Mouse (Mus musculus) neutrophil, adult 65 days (primary cell): ENCODE measurements around the gene Dsn1. TPM values are rescaled to one million over a fixed set of nuclear protein-coding genes. Genes with fewer than 3 reads are reported as not detected.

Experiments
- total RNA-seq: library from RNA; stranded (reverse); gene quantifications from 2 replicates; pipeline ENCODE4 v1.2.4, GENCODE M21; 2023

The Dsn1 gene
- 22.6 and 28.7 TPM in 2 replicates for total RNA-seq

DNA sequence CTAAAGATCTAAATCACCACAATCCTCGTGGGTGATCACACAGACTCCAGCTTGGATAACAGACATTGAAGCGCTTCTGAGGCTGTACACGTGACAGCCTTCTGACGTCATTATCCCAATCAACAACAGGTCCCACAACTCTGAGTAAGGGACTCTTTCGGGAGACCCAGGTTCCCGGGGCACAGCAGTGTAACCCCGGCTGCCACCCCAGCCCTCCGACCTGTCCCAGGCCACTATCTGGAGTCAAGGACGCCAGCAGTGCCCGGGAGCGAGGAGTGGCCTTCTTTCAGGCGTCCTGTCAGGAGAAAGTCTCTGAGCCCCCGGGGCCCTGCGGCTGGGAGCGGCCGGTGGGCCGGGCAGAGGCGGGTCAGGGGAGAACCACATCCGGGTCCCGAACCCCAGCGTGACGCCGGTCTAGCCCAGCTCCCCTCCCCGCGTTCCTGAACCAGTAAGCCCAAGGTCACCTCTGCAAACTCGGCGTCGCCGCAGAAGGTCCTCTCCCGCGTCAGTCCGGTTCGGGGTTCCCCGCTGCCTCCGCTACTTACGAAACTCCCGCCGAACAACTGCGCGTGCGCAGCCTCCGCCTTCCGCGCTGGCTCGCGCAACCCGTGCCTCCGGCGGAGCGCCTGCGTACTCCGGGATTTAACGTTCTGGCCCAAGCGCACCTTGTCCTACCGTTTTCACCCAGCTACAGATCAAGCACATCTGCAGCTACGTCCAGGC, at the start of gene Dsn1:
TSS of gene Dsn1 (minus strand) at position 644 of the 723 bp plus-strand sequence.

DNA sequence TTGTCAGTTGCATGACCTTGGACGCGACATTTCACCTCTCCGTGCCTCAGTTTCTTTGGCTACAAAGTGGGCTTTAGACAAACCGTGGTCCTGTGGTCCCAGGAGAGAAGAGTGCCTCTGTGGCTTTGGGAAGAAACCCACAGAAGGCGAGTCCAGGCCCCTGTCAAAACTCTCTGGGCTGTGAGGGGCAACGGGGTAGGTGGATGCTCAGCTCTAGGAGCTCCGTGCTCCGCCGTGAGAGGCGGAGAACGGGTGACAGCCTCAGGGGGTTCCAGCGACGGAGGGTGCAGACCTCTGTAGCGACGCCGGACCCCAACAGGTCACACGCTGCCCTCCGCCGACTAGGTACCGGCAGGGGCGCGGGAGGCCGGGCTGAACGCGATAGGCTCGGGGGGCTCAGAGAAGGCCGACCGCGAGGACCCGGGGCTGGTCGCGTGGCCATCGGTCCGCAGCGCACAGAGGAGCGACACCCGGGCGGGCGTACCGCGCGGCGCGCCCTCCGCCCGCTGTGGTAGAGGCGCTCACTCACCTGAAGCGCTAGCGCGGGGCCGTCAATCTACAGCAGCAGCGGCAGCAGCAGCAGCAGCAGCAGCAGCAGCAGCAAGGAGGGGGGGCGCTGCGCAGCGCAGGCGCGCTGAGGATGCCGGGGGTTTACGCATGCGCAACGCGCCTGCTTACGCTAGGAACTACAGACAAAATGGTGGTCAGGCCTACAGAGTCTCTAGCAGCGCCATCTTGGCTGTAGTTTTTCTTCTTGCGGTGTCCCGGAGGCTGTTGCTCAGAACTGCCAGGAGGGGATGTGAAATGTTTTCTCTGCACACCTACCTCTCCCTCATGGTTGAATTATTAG, 15.3 kb downstream of the Dsn1 start, which contains the start of gene Ndrg3:
TSS of gene Ndrg3 (minus strand) at position 587 of the 850 bp plus-strand sequence.

Other genes with a start within 250 kb of the Dsn1 start
- gene Myl9, start 231.7 kb downstream of the Dsn1 start, total RNA-seq: 0.98 TPM in 1 of 2 replicates, not detected in the other
- 39.8 and 56.8 TPM in 2 replicates for gene Tgif2, start 167.1 kb downstream of the Dsn1 start, total RNA-seq
- gene 4930518I15Rik, start 149.2 kb downstream of the Dsn1 start, total RNA-seq: 5.5 and 6.5 TPM in 2 replicates
- 363 and 381 TPM in 2 replicates for gene Rab5if, start 144.0 kb downstream of the Dsn1 start, total RNA-seq
- 0.16 and 0.34 TPM in 2 replicates for gene Sla2, start 120.0 kb downstream of the Dsn1 start, total RNA-seq
- 10.2 and 12.2 TPM in 2 replicates for gene Ndrg3, start 15.1 kb downstream of the Dsn1 start, total RNA-seq
- gene Soga1, start 72.1 kb upstream of the Dsn1 start, total RNA-seq: 1.8 and 3.3 TPM in 2 replicates
- gene Tldc2, start 79.9 kb upstream of the Dsn1 start, total RNA-seq: not detected in 2 replicates
- gene Samhd1, start 128.1 kb upstream of the Dsn1 start, total RNA-seq: 576 and 586 TPM in 2 replicates
- 27.1 and 35.3 TPM in 2 replicates for gene Rbl1, start 197.4 kb upstream of the Dsn1 start, total RNA-seq